Mouse (Mus musculus) thymus, adult 2 months (tissue): Measurements from ENCODE around the gene Anks1b.

Experiments
- CTCF ChIP-seq: fragments of 200-500 bp; IDR thresholded peaks from 2 replicates; pipeline ENCODE4 v1.5.1; 2012; ENCODE audit warnings: mild to moderate bottlenecking, control low read depth, low read length, moderate library complexity, borderline replicate concordance; ENCODE audit not compliant: control insufficient read depth, poor library complexity, insufficient read depth; ENCODE audit errors: extremely low read depth
- POLR2A ChIP-seq: fragments of 200-500 bp; IDR thresholded peaks from 2 replicates; pipeline ENCODE4 v1.6.1; 2012; ENCODE audit warnings: mild to moderate bottlenecking, low read length, control low read depth, moderate library complexity; ENCODE audit not compliant: control insufficient read depth, poor library complexity, insufficient read depth; ENCODE audit errors: extremely low read depth

GRCm38 (mm10) chr10:90842398-90842797, 969.1 kb downstream of the Anks1b start:
- no peak for TF ChIP-seq CTCF
- TF ChIP-seq POLR2A = no peak
